10 mouse cellular contexts compared by ENCODE assay signal in the genomic region with DNA sequence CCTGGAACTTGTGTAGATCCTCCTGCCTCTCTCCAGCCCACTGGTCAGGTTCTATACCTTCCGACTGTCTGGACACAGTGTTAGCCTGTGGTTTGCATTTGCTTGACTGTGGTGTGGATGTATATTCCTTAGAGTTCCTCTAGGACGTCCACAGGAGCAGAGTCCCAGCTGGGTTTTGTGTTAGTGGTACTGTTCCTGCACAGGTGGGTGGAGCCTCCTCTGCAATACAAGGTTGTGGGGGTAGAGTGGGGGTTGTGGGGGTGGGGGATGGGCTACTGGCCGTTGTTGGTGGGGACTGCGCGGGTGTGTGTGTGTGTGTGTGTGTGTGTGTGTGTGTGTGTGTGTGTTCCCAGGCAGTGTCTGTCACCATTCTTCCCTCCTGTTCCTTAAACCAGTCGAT. TPM values are rescaled to one million over a fixed set of nuclear protein-coding genes. Genes with fewer than 3 reads are reported as not detected.
DNase-seq lines count a peak whose midpoint lies in the region; ATAC-seq and TF ChIP-seq lines count a peak whose summit lies in the region.
"Had no signal": no experiment of that assay in that cellular context is flagged by ENCODE, and none has a peak within 500 bp of the region (broad histone marks: within the 10 kb centered on the region; RNA-seq: fewer than 3 reads in every experiment).

No protein-coding gene starts in this region.

- ATAC-seq in stomach, embryonic 14.5 days (ENCODE audit: insufficient number of reproducible peaks, insufficient read depth, low FRiP score, low read depth): peak; percentile 38; the same call in 1 of the 2 replicates
- no peak for ATAC-seq in stomach, postnatal 0 days (ENCODE audit: low FRiP score, low TSS enrichment)
- ATAC-seq in limb, embryonic 11.5 days (ENCODE audit: insufficient number of reproducible peaks, low FRiP score, low TSS enrichment, low read depth): peak; percentile 78
- peak; percentile 31; the same call in 1 of the 2 replicates for ATAC-seq in stomach, embryonic 16.5 days (ENCODE audit: insufficient read depth, low FRiP score)

- peak overlapping the region; percentile 87 for H3K27ac ChIP-seq in heart, embryonic 10.5 days
- peak overlapping the region; percentile 73 for H3K27ac ChIP-seq in stomach, embryonic 14.5 days (ENCODE audit: low read length)
- H3K27ac ChIP-seq in stomach, postnatal 0 days (replicated peaks): no peak overlapping the region; the same call in 1 of the 2 replicates
- peak overlapping the region; percentile 92 for H3K27ac ChIP-seq in limb, embryonic 11.5 days (replicated peaks; ENCODE audit: low read depth, low read length)
- H3K27ac ChIP-seq in stomach, embryonic 16.5 days (ENCODE audit: low read length): peak overlapping the region; percentile 78

- DNase-seq in heart, embryonic 10.5 days (ENCODE audit: low spot score): no peak
- no peak for DNase-seq in heart, adult 9 months (ENCODE audit: low spot score in 2 of 2)
- DNase-seq in stomach, postnatal 0 days (ENCODE audit: low spot score): no peak
- peak; percentile 55 for DNase-seq in limb, embryonic 11.5 days (ENCODE audit: low spot score)
- no peak for DNase-seq in layer of hippocampus, adult 11-12 months (ENCODE audit: low spot score)
- DNase-seq in adrenal gland, postnatal 25 days: no peak
- DNase-seq: cerebellum, adult 8-10 months; thymus, adult 18-20 months had no signal

- H3K4me3 ChIP-seq in heart, embryonic 10.5 days: peak overlapping the region; percentile 31
- no peak overlapping the region for H3K4me3 ChIP-seq in stomach, embryonic 14.5 days (ENCODE audit: low read depth, low read length)
- no peak overlapping the region for H3K4me3 ChIP-seq in stomach, postnatal 0 days (ENCODE audit: low read depth, low read length)
- no peak overlapping the region for H3K4me3 ChIP-seq in limb, embryonic 11.5 days (ENCODE audit: low read depth, low read length)
- no peak overlapping the region for H3K4me3 ChIP-seq in stomach, embryonic 16.5 days (replicated peaks; ENCODE audit: low read length)

- TF ChIP-seq CTCF in stomach, postnatal 0 days (IDR thresholded peaks at IDR 0.05; ENCODE audit: low read depth): no peak

- WGBS in heart, embryonic 10.5 days: 32% methylated on average over 6 of the region's 6 CpGs
- 25% methylated on average over 6 of the region's 6 CpGs for WGBS in stomach, embryonic 14.5 days
- WGBS in stomach, postnatal 0 days: 39% methylated on average over 6 of the region's 6 CpGs
- WGBS in limb, embryonic 11.5 days: 35% methylated on average over 6 of the region's 6 CpGs
- 31% methylated on average over 6 of the region's 6 CpGs for WGBS in stomach, embryonic 16.5 days

- H3K9me3 ChIP-seq in heart, embryonic 10.5 days: no peaks in the 10 kb centered on the region
- no peaks in the 10 kb centered on the region for H3K9me3 ChIP-seq in stomach, embryonic 14.5 days (ENCODE audit: control insufficient read depth, low read depth, low read length)
- H3K9me3 ChIP-seq in stomach, postnatal 0 days (ENCODE audit: control insufficient read depth, low read length): no peaks in the 10 kb centered on the region
- no peaks in the 10 kb centered on the region for H3K9me3 ChIP-seq in limb, embryonic 11.5 days (ENCODE audit: control insufficient read depth, low read length)
- H3K9me3 ChIP-seq in stomach, embryonic 16.5 days (replicated peaks; ENCODE audit: control insufficient read depth, low read length): no peaks in the 10 kb centered on the region

- no peaks in the 10 kb centered on the region for H3K27me3 ChIP-seq in heart, embryonic 10.5 days (ENCODE audit: insufficient read depth, poor library complexity, severe bottlenecking)
- no peaks in the 10 kb centered on the region for H3K27me3 ChIP-seq in stomach, embryonic 14.5 days (ENCODE audit: control insufficient read depth, insufficient read depth, low read length)
- no peaks in the 10 kb centered on the region for H3K27me3 ChIP-seq in stomach, postnatal 0 days (ENCODE audit: control insufficient read depth, insufficient read depth, low read length)
- H3K27me3 ChIP-seq in limb, embryonic 11.5 days (ENCODE audit: control insufficient read depth, insufficient read depth, low read length): no peaks in the 10 kb centered on the region
- no peaks in the 10 kb centered on the region for H3K27me3 ChIP-seq in stomach, embryonic 16.5 days (ENCODE audit: control insufficient read depth, insufficient read depth, low read length)

- 0 out of 2 replicates have a peak, but pooled peaks cover 2% of the 10 kb centered on the region for H3K36me3 ChIP-seq in heart, embryonic 10.5 days
- H3K36me3 ChIP-seq in stomach, embryonic 14.5 days (ENCODE audit: control insufficient read depth, insufficient read depth, low read length): no peaks in the 10 kb centered on the region
- no peaks in the 10 kb centered on the region for H3K36me3 ChIP-seq in stomach, postnatal 0 days (ENCODE audit: control insufficient read depth, insufficient read depth, low read length)
- H3K36me3 ChIP-seq in limb, embryonic 11.5 days (ENCODE audit: control insufficient read depth, insufficient read depth, low read length): no peaks in the 10 kb centered on the region
- no peaks in the 10 kb centered on the region for H3K36me3 ChIP-seq in stomach, embryonic 16.5 days (ENCODE audit: control insufficient read depth, insufficient read depth, low read length)

- H3K4me1 ChIP-seq in heart, embryonic 10.5 days: peaks cover 65% of the 10 kb centered on the region
- peaks cover 15% of the 10 kb centered on the region for H3K4me1 ChIP-seq in stomach, embryonic 14.5 days (ENCODE audit: control insufficient read depth, insufficient read depth, low read length)
- H3K4me1 ChIP-seq in stomach, postnatal 0 days (replicated peaks; ENCODE audit: control insufficient read depth, insufficient read depth): 0 out of 2 replicates have a peak, but pooled peaks cover 3% of the 10 kb centered on the region
- H3K4me1 ChIP-seq in limb, embryonic 11.5 days (ENCODE audit: control insufficient read depth, insufficient read depth, low read length): peaks cover 14% of the 10 kb centered on the region
- H3K4me1 ChIP-seq in stomach, embryonic 16.5 days (ENCODE audit: control insufficient read depth, insufficient read depth, low read length): peaks cover 13% of the 10 kb centered on the region

- H3K9ac ChIP-seq in stomach, embryonic 14.5 days (replicated peaks; ENCODE audit: low read depth, low read length): no peak overlapping the region
- no peak overlapping the region for H3K9ac ChIP-seq in stomach, postnatal 0 days (ENCODE audit: low read length)
- H3K9ac ChIP-seq in limb, embryonic 11.5 days (ENCODE audit: low read length): no peak overlapping the region
- no peak overlapping the region for H3K9ac ChIP-seq in stomach, embryonic 16.5 days (ENCODE audit: low read length)

- no peak overlapping the region for H3K4me2 ChIP-seq in stomach, embryonic 14.5 days (replicated peaks; ENCODE audit: low read depth, low read length)
- no peak overlapping the region for H3K4me2 ChIP-seq in stomach, postnatal 0 days (replicated peaks; ENCODE audit: low read depth)
- H3K4me2 ChIP-seq in limb, embryonic 11.5 days (ENCODE audit: low read depth, severe bottlenecking): no peak overlapping the region
- peak overlapping the region; percentile 36; the same call in 1 of the 2 replicates for H3K4me2 ChIP-seq in stomach, embryonic 16.5 days (ENCODE audit: low read depth, low read length)

- TF ChIP-seq EP300 in stomach, postnatal 0 days (optimal IDR thresholded peaks at IDR 0.05): no peak

RNA-seq across cellular contexts. Expression of gene Samd4, which starts 58.4 kb away (rescaled TPM):
- 11.1 and 17.0 TPM in 2 replicates for polyA plus RNA-seq in heart, embryonic 10.5 days (2016; fragmentation: Nextera tagmentation; extraction: Ambion mirVana)
- polyA plus RNA-seq in stomach, embryonic 14.5 days (2014; fragmentation: Nextera tagmentation; extraction: Ambion mirVana): 5.9 and 7.3 TPM in 2 replicates
- 3.4 and 4.1 TPM in 2 replicates for polyA plus RNA-seq in stomach, postnatal 0 days (2015; fragmentation: Nextera tagmentation; extraction: Ambion mirVana)
- polyA plus RNA-seq in limb, embryonic 11.5 days (2014; fragmentation: Nextera tagmentation; extraction: Ambion mirVana): 2.1 and 3.0 TPM in 2 replicates
- 6.7 and 7.0 TPM in 2 replicates for polyA plus RNA-seq in stomach, embryonic 16.5 days (2015; fragmentation: Nextera tagmentation; extraction: Ambion mirVana)
- 20.4 and 31.0 TPM in 2 replicates for total RNA-seq in adrenal gland, postnatal 25 days (2021)
